Mouse (Mus musculus): ENCODE measurements around the gene Gm20716.

DNA sequence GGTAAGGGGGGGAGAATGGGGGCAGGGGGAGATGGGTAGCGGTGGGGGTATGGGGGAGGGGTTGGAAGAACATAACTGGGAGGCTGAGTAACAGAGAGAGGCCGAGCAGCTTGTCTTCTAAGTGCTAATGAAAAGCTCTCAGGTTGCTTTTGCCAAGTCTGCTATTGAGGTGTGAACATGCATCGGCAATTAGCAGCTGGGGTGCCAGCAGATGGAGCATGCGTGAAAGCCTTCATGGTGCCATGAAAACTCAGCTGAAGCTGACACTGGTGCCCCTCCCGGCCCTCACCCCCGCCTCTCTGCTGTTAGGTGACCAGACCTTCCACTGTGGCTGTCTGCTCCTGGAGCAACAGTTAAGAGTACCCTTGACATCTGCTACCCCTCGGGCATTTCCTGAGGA is 23.7 kb upstream of the Gm20716 start:
- TF ChIP-seq POLR2A (IDR thresholded peaks at IDR 0.05; ENCODE audit: borderline replicate concordance, extremely low read depth, insufficient read depth, insufficient read length, poor library complexity, severe bottlenecking) (no peak), CTCF (IDR thresholded peaks at IDR 0.05; ENCODE audit: borderline replicate concordance, extremely low read depth, insufficient read depth, insufficient read length) (no peak)

Measured in brain, embryonic 14.5 days (tissue).